Comparison of ENCODE assay signal across 25 mouse cellular contexts in genomic region chr10:18224386-18224785, GRCm38 (mm10). TPM values are rescaled to one million over a fixed set of nuclear protein-coding genes. Genes with fewer than 3 reads are reported as not detected.
A peak's percentile ranks its signal among the peaks of the same experiment; 100 is the strongest.
DNase-seq lines count a peak whose midpoint lies in the region; ATAC-seq and TF ChIP-seq lines count a peak whose summit lies in the region.
"Had no signal": no experiment of that assay in that cellular context is flagged by ENCODE, and none has a peak within 500 bp of the region (broad histone marks: within the 10 kb centered on the region; RNA-seq: fewer than 3 reads in every experiment).

No protein-coding gene starts in this region.

- no peaks in the 10 kb centered on the region for H3K27me3 ChIP-seq in cerebellum, adult 2 months (ENCODE audit: control insufficient read depth, insufficient read depth, low read length)
- H3K27me3 ChIP-seq in embryonic facial prominence, embryonic 14.5 days (replicated peaks; ENCODE audit: control insufficient read depth, insufficient read depth, low read length): no peaks in the 10 kb centered on the region
- H3K27me3 ChIP-seq in neural tube, embryonic 15.5 days (replicated peaks): no peaks in the 10 kb centered on the region
- H3K27me3 ChIP-seq: embryonic facial prominence, embryonic 15.5 days; hindbrain, embryonic 12.5 days had no signal

- H3K4me3 ChIP-seq in cerebellum, adult 2 months (replicated peaks; ENCODE audit: insufficient read depth, low read depth, low read length): no peak overlapping the region
- H3K4me3 ChIP-seq in embryonic facial prominence, embryonic 14.5 days (ENCODE audit: low read depth, low read length): no peak overlapping the region
- no peak overlapping the region for H3K4me3 ChIP-seq in neural tube, embryonic 15.5 days (replicated peaks)
- H3K4me3 ChIP-seq: embryonic facial prominence, embryonic 15.5 days; gastrocnemius, adult 2 months; heart, embryonic 10.5 days; hindbrain, embryonic 12.5 days; limb, embryonic 10.5 days had no signal

- ATAC-seq in embryonic facial prominence, embryonic 14.5 days (ENCODE audit: low read depth): peak; percentile 47; the same call in 1 of the 2 replicates
- ATAC-seq in neural tube, embryonic 15.5 days (ENCODE audit: low FRiP score): no peak
- ATAC-seq: activated CD4-positive, CD25-positive, alpha-beta regulatory T cell, adult 4 months; inflammation-experienced regulatory T-cells, adult 6 months; liver, postnatal 0 days had no signal

- 71% methylated on average over 3 of the region's 3 CpGs for WGBS in cerebellum, adult 2 months
- WGBS in embryonic facial prominence, embryonic 14.5 days: 87% methylated on average over 3 of the region's 3 CpGs
- WGBS in neural tube, embryonic 15.5 days: 91% methylated on average over 3 of the region's 3 CpGs

- H3K9ac ChIP-seq in embryonic facial prominence, embryonic 14.5 days (ENCODE audit: low read depth, low read length): no peak overlapping the region
- H3K9ac ChIP-seq in neural tube, embryonic 15.5 days (replicated peaks): no peak overlapping the region
- H3K9ac ChIP-seq: embryonic facial prominence, embryonic 15.5 days; hindbrain, embryonic 12.5 days; liver, postnatal 0 days had no signal

- no peak for TF ChIP-seq POLR2A in cerebellum, adult 2 months (IDR thresholded peaks at IDR 0.05; ENCODE audit: borderline replicate concordance, insufficient read depth, low read length)

- no peak overlapping the region for H3K27ac ChIP-seq in cerebellum, adult 2 months (ENCODE audit: insufficient read depth, low read length)
- H3K27ac ChIP-seq in embryonic facial prominence, embryonic 14.5 days (replicated peaks; ENCODE audit: low read depth, low read length): no peak overlapping the region
- H3K27ac ChIP-seq in neural tube, embryonic 15.5 days (replicated peaks): no peak overlapping the region
- H3K27ac ChIP-seq: embryonic facial prominence, embryonic 15.5 days; gastrocnemius, adult 2 months; heart, embryonic 10.5 days; hindbrain, embryonic 12.5 days; limb, embryonic 10.5 days had no signal

- H3K36me3 ChIP-seq in embryonic facial prominence, embryonic 14.5 days (ENCODE audit: control insufficient read depth, insufficient read depth, low read length): no peaks in the 10 kb centered on the region
- no peaks in the 10 kb centered on the region for H3K36me3 ChIP-seq in neural tube, embryonic 15.5 days
- H3K36me3 ChIP-seq: embryonic facial prominence, embryonic 15.5 days; G1E; heart, embryonic 10.5 days; hindbrain, embryonic 12.5 days; limb, embryonic 10.5 days had no signal

- DNase-seq in cerebellum, adult 2 months: peak; percentile 18 to 65
- no peak for DNase-seq in cerebellum, postnatal 4 days (ENCODE audit: low spot score in 2 of 2)
- DNase-seq in layer of hippocampus, adult 18-20 months (ENCODE audit: low spot score in 2 of 2): peak; percentile 47 to 78
- no peak for DNase-seq in layer of hippocampus, postnatal 25 days (ENCODE audit: extremely low spot score in 1 of 2, low spot score in 1 of 2)
- no peak for DNase-seq in embryonic facial prominence, embryonic 14.5 days (ENCODE audit: low spot score)
- DNase-seq in layer of hippocampus, postnatal 36 days: peak; percentile 40 to 42
- DNase-seq in adrenal gland, postnatal 36 days: no peak
- DNase-seq: adrenal gland, postnatal 14 days; gastrocnemius, adult 2 months; kidney, adult 2 months; kidney, postnatal 36 days; liver, postnatal 0 days; lung, postnatal 10 days; midbrain, embryonic 14.5 days; thymus, adult 18-20 months had no signal

- TF ChIP-seq CTCF in cerebellum, adult 2 months (IDR thresholded peaks at IDR 0.05; ENCODE audit: borderline replicate concordance, insufficient read depth, low read depth, low read length): no peak

- H3K4me1 ChIP-seq in cerebellum, adult 2 months (ENCODE audit: control insufficient read depth, insufficient read depth, low read length): peaks cover 6% of the 10 kb centered on the region; the same call in 1 of the 2 replicates
- H3K4me1 ChIP-seq in embryonic facial prominence, embryonic 14.5 days (ENCODE audit: control insufficient read depth, insufficient read depth, low read length): no peaks in the 10 kb centered on the region
- no peaks in the 10 kb centered on the region for H3K4me1 ChIP-seq in neural tube, embryonic 15.5 days
- H3K4me1 ChIP-seq: embryonic facial prominence, embryonic 15.5 days; heart, embryonic 10.5 days; hindbrain, embryonic 12.5 days had no signal

- H3K4me2 ChIP-seq in embryonic facial prominence, embryonic 14.5 days (ENCODE audit: low read depth, low read length): no peak overlapping the region
- no peak overlapping the region for H3K4me2 ChIP-seq in neural tube, embryonic 15.5 days
- H3K4me2 ChIP-seq: embryonic facial prominence, embryonic 15.5 days; hindbrain, embryonic 12.5 days had no signal

- no peaks in the 10 kb centered on the region for H3K9me3 ChIP-seq in embryonic facial prominence, embryonic 14.5 days (ENCODE audit: control insufficient read depth, low read length)
- no peaks in the 10 kb centered on the region for H3K9me3 ChIP-seq in neural tube, embryonic 15.5 days (replicated peaks)
- H3K9me3 ChIP-seq: embryonic facial prominence, embryonic 15.5 days; G1E; heart, embryonic 10.5 days; hindbrain, embryonic 12.5 days; limb, embryonic 10.5 days had no signal

RNA-seq across cellular contexts. Expression of gene Ccdc28a, which starts 10.4 kb away (rescaled TPM):
- 75.3 and 78.7 TPM in 2 replicates for polyA plus RNA-seq in cerebellum, adult 2 months (2012; rRNA removed)
- 10 to 100 TPM; 35.2 to 36.6 TPM for total RNA-seq in layer of hippocampus, adult 18-20 months (2021)
- total RNA-seq in layer of hippocampus, postnatal 25 days (2021): 10 to 100 TPM; 30.3 to 34.5 TPM
- polyA plus RNA-seq in embryonic facial prominence, embryonic 14.5 days (2014; fragmentation: Nextera tagmentation; extraction: Ambion mirVana): 11.5 and 14.5 TPM in 2 replicates
- 10 to 100 TPM; 31.9 to 36.4 TPM for total RNA-seq in layer of hippocampus, postnatal 36 days (2021)
- total RNA-seq in adrenal gland, postnatal 36 days (2021): 10 to 100 TPM in 1 of 2 experiments, 1 to 10 TPM in 1; 9.6 to 11.3 TPM
- 7.7 and 8.6 TPM in 2 replicates for polyA plus RNA-seq in neural tube, embryonic 15.5 days (2015; fragmentation: Nextera tagmentation; extraction: Ambion mirVana)

RNA-seq across cellular contexts. Expression of gene Ect2l, which starts 13.7 kb away (rescaled TPM):
- polyA plus RNA-seq in cerebellum, adult 2 months (2012; rRNA removed): 0.06 and 0.26 TPM in 2 replicates
- total RNA-seq in layer of hippocampus, adult 18-20 months (2021): under 1 TPM; 0.13 to 0.35 TPM
- total RNA-seq in layer of hippocampus, postnatal 25 days (2021): under 1 TPM; 0.25 to 0.28 TPM
- polyA plus RNA-seq in embryonic facial prominence, embryonic 14.5 days (2014; fragmentation: Nextera tagmentation; extraction: Ambion mirVana): 0.54 and 0.81 TPM in 2 replicates
- under 1 TPM; 0.42 to 0.53 TPM for total RNA-seq in layer of hippocampus, postnatal 36 days (2021)
- not detected for total RNA-seq in adrenal gland, postnatal 36 days (2021)
- polyA plus RNA-seq in neural tube, embryonic 15.5 days (2015; fragmentation: Nextera tagmentation; extraction: Ambion mirVana): 0.49 and 0.73 TPM in 2 replicates
- total RNA-seq: adrenal gland, postnatal 14 days; gastrocnemius, adult 2 months; liver, adult 2 months; megakaryocyte, adult 5-6 weeks had no signal
- polyA plus RNA-seq: G1E; kidney, adult 2 months; liver, adult 2 months; liver, postnatal 0 days had no signal

Comparison
In these comparisons a context has a peak if more than half of its experiments do, and no peak if none do; other contexts are left out.
1. DNase-seq: peak in cerebellum, adult 2 months (2 of 2), layer of hippocampus, adult 18-20 months (2 of 2) and layer of hippocampus, postnatal 36 days (2 of 2); none in cerebellum, postnatal 4 days (0 of 2), layer of hippocampus, postnatal 25 days (0 of 2), embryonic facial prominence, embryonic 14.5 days (single experiment) and adrenal gland, postnatal 36 days (0 of 2).